In genomic region chr16:90518232-90518631, GRCm38 (mm10) we compare ENCODE assay signal across 11 mouse cellular contexts.
A peak's percentile ranks its signal among the peaks of the same experiment; 100 is the strongest.
DNase-seq lines count a peak whose midpoint lies in the region; ATAC-seq lines count a peak whose summit lies in the region.
"Had no signal": no experiment of that assay in that cellular context is flagged by ENCODE, and none has a peak within 500 bp of the region (broad histone marks: within the 10 kb centered on the region; RNA-seq: fewer than 3 reads in every experiment).

No protein-coding gene starts in this region.

- H3K27ac ChIP-seq in hindbrain, embryonic 10.5 days: peak overlapping the region; percentile 62; the same call in 1 of the 2 replicates
- H3K27ac ChIP-seq in hindbrain, embryonic 11.5 days (ENCODE audit: low read depth, low read length): no peak overlapping the region
- 0 out of 2 replicates have a peak overlapping the region, but pooled peaks have one; percentile 1 for H3K27ac ChIP-seq in limb, embryonic 11.5 days (replicated peaks; ENCODE audit: low read depth, low read length)
- H3K27ac ChIP-seq: liver, embryonic 12.5 days had no signal

- no peak for DNase-seq in hindbrain, embryonic 10.5 days (ENCODE audit: low spot score)
- DNase-seq in hindbrain, embryonic 11.5 days (ENCODE audit: low spot score): no peak
- peak; percentile 65 for DNase-seq in right cerebral cortex, postnatal 14 days
- DNase-seq in right cerebral cortex, adult 2 months (ENCODE audit: low spot score in 2 of 2): no peak
- no peak for DNase-seq in limb, embryonic 11.5 days (ENCODE audit: low spot score)
- DNase-seq in gastrocnemius, postnatal 36 days: no peak
- DNase-seq in urinary bladder, postnatal 10 days (ENCODE audit: low spot score): no peak
- DNase-seq: heart, postnatal 14 days; kidney, postnatal 14 days had no signal

- no peak overlapping the region for H3K4me3 ChIP-seq in hindbrain, embryonic 10.5 days
- H3K4me3 ChIP-seq in hindbrain, embryonic 11.5 days (ENCODE audit: low read depth, low read length): no peak overlapping the region
- no peak overlapping the region for H3K4me3 ChIP-seq in limb, embryonic 11.5 days (ENCODE audit: low read depth, low read length)
- H3K4me3 ChIP-seq: liver, embryonic 12.5 days had no signal

- 83% methylated on average over 8 of the region's 8 CpGs for WGBS in hindbrain, embryonic 10.5 days
- WGBS in hindbrain, embryonic 11.5 days: 74% methylated on average over 8 of the region's 8 CpGs
- WGBS in limb, embryonic 11.5 days: 47% methylated on average over 8 of the region's 8 CpGs

- no peak for ATAC-seq in hindbrain, embryonic 11.5 days (ENCODE audit: low FRiP score)
- ATAC-seq in limb, embryonic 11.5 days (ENCODE audit: insufficient number of reproducible peaks, low FRiP score, low TSS enrichment, low read depth): peak; percentile 26; the same call in 1 of the 2 replicates
- ATAC-seq in inflammation-experienced regulatory T-cells, adult 6 months: no peak
- ATAC-seq: liver, embryonic 12.5 days had no signal

- H3K9ac ChIP-seq in hindbrain, embryonic 11.5 days (ENCODE audit: low read depth, low read length): no peak overlapping the region
- H3K9ac ChIP-seq in limb, embryonic 11.5 days (ENCODE audit: low read length): no peak overlapping the region
- H3K9ac ChIP-seq: liver, embryonic 12.5 days had no signal

- H3K9me3 ChIP-seq in hindbrain, embryonic 10.5 days: no peaks in the 10 kb centered on the region
- no peaks in the 10 kb centered on the region for H3K9me3 ChIP-seq in hindbrain, embryonic 11.5 days (ENCODE audit: control insufficient read depth, low read length)
- no peaks in the 10 kb centered on the region for H3K9me3 ChIP-seq in limb, embryonic 11.5 days (ENCODE audit: control insufficient read depth, low read length)
- H3K9me3 ChIP-seq: liver, embryonic 12.5 days had no signal

- H3K36me3 ChIP-seq in hindbrain, embryonic 10.5 days: no peaks in the 10 kb centered on the region
- no peaks in the 10 kb centered on the region for H3K36me3 ChIP-seq in hindbrain, embryonic 11.5 days (ENCODE audit: control insufficient read depth, insufficient read depth, low read length)
- H3K36me3 ChIP-seq in limb, embryonic 11.5 days (ENCODE audit: control insufficient read depth, insufficient read depth, low read length): no peaks in the 10 kb centered on the region
- H3K36me3 ChIP-seq: liver, embryonic 12.5 days had no signal

- 0 out of 2 replicates have a peak, but pooled peaks cover 4% of the 10 kb centered on the region for H3K27me3 ChIP-seq in hindbrain, embryonic 10.5 days (ENCODE audit: insufficient read depth, poor library complexity, severe bottlenecking)
- no peaks in the 10 kb centered on the region for H3K27me3 ChIP-seq in hindbrain, embryonic 11.5 days (ENCODE audit: control insufficient read depth, insufficient read depth, low read length)
- H3K27me3 ChIP-seq in limb, embryonic 11.5 days (ENCODE audit: control insufficient read depth, insufficient read depth, low read length): no peaks in the 10 kb centered on the region
- H3K27me3 ChIP-seq: liver, embryonic 12.5 days had no signal

- intact Hi-C loops in gastrocnemius, postnatal 36 days (cut with DNase I): no loop called here

- H3K4me1 ChIP-seq in hindbrain, embryonic 10.5 days (replicated peaks): peaks cover 48% of the 10 kb centered on the region
- H3K4me1 ChIP-seq in hindbrain, embryonic 11.5 days (replicated peaks; ENCODE audit: control insufficient read depth, insufficient read depth, low read length): 0 out of 2 replicates have a peak, but pooled peaks cover 3% of the 10 kb centered on the region
- peaks cover 39% of the 10 kb centered on the region for H3K4me1 ChIP-seq in limb, embryonic 11.5 days (ENCODE audit: control insufficient read depth, insufficient read depth, low read length)

- H3K4me2 ChIP-seq in hindbrain, embryonic 11.5 days (replicated peaks; ENCODE audit: low read depth, low read length): no peak overlapping the region
- H3K4me2 ChIP-seq in limb, embryonic 11.5 days (ENCODE audit: low read depth, severe bottlenecking): no peak overlapping the region
- H3K4me2 ChIP-seq: liver, embryonic 12.5 days had no signal
